Mouse (Mus musculus) CH12.LX (cell line): Measurements from ENCODE around the gene Gm10837. TPM values are rescaled to one million over a fixed set of nuclear protein-coding genes. Genes with fewer than 3 reads are reported as not detected.

Source experiments
- DNase-seq: peaks from one replicate; pipeline ENCODE4 v3.0.0-alpha.2; 2013; ENCODE audit errors: extremely low read depth
- H3K27ac ChIP-seq: 2 replicates; pipeline ENCODE4 v1.5.1; 2012; ENCODE audit warnings: low read depth, mild to moderate bottlenecking, control low read depth, moderate library complexity; ENCODE audit not compliant: insufficient read depth
- H3K27me3 ChIP-seq: replicated peaks from 2 replicates; pipeline ENCODE3; 2012; ENCODE audit warnings: inconsistent platforms
- H3K36me3 ChIP-seq, 2 experiments: replicated peaks in 1 of 2; 2 replicates each; pipeline versions ENCODE3 to v1.6.1; 2012; ENCODE audit warnings: inconsistent platforms in 1 of 2, low read length in 1 of 2, mild to moderate bottlenecking in 1 of 2, mixed read lengths in 1 of 2, moderate library complexity in 1 of 2; ENCODE audit not compliant: control insufficient read depth in 1 of 2, insufficient read depth in 1 of 2
- H3K4me1 ChIP-seq, 2 experiments: 2 replicates each; pipeline ENCODE4 v1.6.1; 2012; ENCODE audit warnings: inconsistent platforms in 1 of 2, moderate library complexity in 1 of 2; ENCODE audit not compliant: insufficient read depth in 2 of 2, control insufficient read depth in 1 of 2
- H3K4me2 ChIP-seq: 2 replicates; pipeline ENCODE4 v1.6.1; 2012; ENCODE audit warnings: low read depth, mild to moderate bottlenecking, control low read depth; ENCODE audit not compliant: poor library complexity, insufficient read depth, severe bottlenecking
- H3K4me3 ChIP-seq, 3 experiments: fragments of 150-350 bp in 1 of 3; sonication (generic) in 1 of 3; replicated peaks in 1 of 3; 2 replicates each; pipeline versions ENCODE3 to v1.5.1; 2011 to 2012; ENCODE audit warnings: low read depth in 2 of 3, low read length in 2 of 3, mild to moderate bottlenecking in 2 of 3, moderate library complexity in 2 of 3, control low read depth in 1 of 3, improper control_type of control experiment in 1 of 3, inconsistent platforms in 1 of 3, mixed read lengths in 1 of 3; ENCODE audit not compliant: poor library complexity in 1 of 3
- H3K79me2 ChIP-seq: replicated peaks from 2 replicates; pipeline ENCODE4 v1.6.1; 2012; ENCODE audit warnings: mild to moderate bottlenecking, moderate library complexity; ENCODE audit not compliant: control insufficient read depth, poor library complexity, insufficient read depth, severe bottlenecking; ENCODE audit errors: extremely low read depth
- H3K9ac ChIP-seq: 2 replicates; pipeline ENCODE4 v1.6.1; 2012; ENCODE audit warnings: low read depth, mild to moderate bottlenecking, control low read depth, moderate library complexity; ENCODE audit not compliant: insufficient read depth
- H3K9me3 ChIP-seq: replicated peaks from 2 replicates; pipeline ENCODE3; 2012; ENCODE audit warnings: low read length, inconsistent platforms, mixed read lengths
- BHLHE40 ChIP-seq: IDR thresholded peaks from 2 replicates; pipeline ENCODE4 v1.6.1; 2011; ENCODE audit warnings: mild to moderate bottlenecking, low read depth, low read length, improper control_type of control experiment
- E2F4 ChIP-seq: IDR thresholded peaks from 2 replicates; pipeline ENCODE4 v1.6.1; 2011; ENCODE audit warnings: low read depth, low read length, improper control_type of control experiment; ENCODE audit not compliant: insufficient replicate concordance
- ETS1 ChIP-seq: conservative IDR thresholded peaks from 2 replicates; pipeline ENCODE4 v1.6.1; 2012; ENCODE audit warnings: low read depth, mild to moderate bottlenecking, inconsistent platforms, low read length, improper control_type of control experiment, moderate library complexity
- JUN ChIP-seq: IDR thresholded peaks from 2 replicates; pipeline ENCODE4 v1.6.1; 2011; ENCODE audit warnings: low read depth, mild to moderate bottlenecking, low read length, improper control_type of control experiment, moderate library complexity; ENCODE audit not compliant: insufficient read depth
- JUND ChIP-seq: conservative IDR thresholded peaks from 2 replicates; pipeline ENCODE4 v1.6.1; 2011; ENCODE audit warnings: low read depth, low read length, improper control_type of control experiment
- MAX ChIP-seq: IDR thresholded peaks from 2 replicates; pipeline ENCODE4 v1.6.1; 2011; ENCODE audit warnings: low read length, improper control_type of control experiment
- MAZ ChIP-seq: IDR thresholded peaks from 2 replicates; pipeline ENCODE4 v1.6.1; 2012; ENCODE audit warnings: low read depth, mild to moderate bottlenecking, inconsistent platforms, low read length, improper control_type of control experiment, moderate library complexity
- PAX5 ChIP-seq: IDR thresholded peaks from 2 replicates; pipeline ENCODE4 v1.6.1; 2012; ENCODE audit warnings: low read length, inconsistent platforms, mixed read lengths
- POLR2A ChIP-seq: IDR thresholded peaks from 2 replicates; pipeline ENCODE4 v1.6.1; 2011; ENCODE audit warnings: low read depth, mild to moderate bottlenecking, improper control_type of control experiment, low read length
- SIN3A ChIP-seq: IDR thresholded peaks from 2 replicates; pipeline ENCODE4 v1.6.1; 2012; ENCODE audit warnings: low read length, improper control_type of control experiment, inconsistent platforms
- SMC3 ChIP-seq: IDR thresholded peaks from 2 replicates; pipeline ENCODE4 v1.6.1; 2011; ENCODE audit warnings: low read depth, low read length, improper control_type of control experiment
- TBP ChIP-seq: conservative IDR thresholded peaks from 2 replicates; pipeline ENCODE4 v1.6.1; 2011; ENCODE audit warnings: low read depth, low read length, improper control_type of control experiment
- TCF12 ChIP-seq: IDR thresholded peaks from 2 replicates; pipeline ENCODE4 v1.6.1; 2014; ENCODE audit warnings: low read depth, mild to moderate bottlenecking, inconsistent platforms, low read length, improper control_type of control experiment
- UBTF ChIP-seq: IDR thresholded peaks from 2 replicates; pipeline ENCODE4 v1.6.1; 2012; ENCODE audit warnings: low read depth, mild to moderate bottlenecking, inconsistent platforms, low read length, improper control_type of control experiment, moderate library complexity
- USF1 ChIP-seq: IDR thresholded peaks from 2 replicates; pipeline ENCODE4 v1.6.1; 2014; ENCODE audit warnings: low read depth, mild to moderate bottlenecking, inconsistent platforms, low read length, improper control_type of control experiment
- ZC3H11A ChIP-seq: IDR thresholded peaks from 2 replicates; pipeline ENCODE4 v1.6.1; 2012; ENCODE audit warnings: low read depth, mild to moderate bottlenecking, inconsistent platforms, low read length, improper control_type of control experiment
- ZMIZ1 ChIP-seq: IDR thresholded peaks from 2 replicates; pipeline ENCODE4 v1.6.1; 2012; ENCODE audit warnings: low read depth, mild to moderate bottlenecking, inconsistent platforms, low read length, improper control_type of control experiment
- dilution Hi-C: fragments of 300-500 bp; cut with MboI; formaldehyde crosslinking; loops from 2 replicates; pipeline ENCODE4 v1.14.3; 2020; ENCODE audit warnings: low sequenced_read_pairs; ENCODE audit not compliant: extremely low pct_unique_long_range_greater_than_20kb, extremely low pct_ligation_motif_present
- in situ Hi-C: fragments of 300-500 bp; cut with MboI; formaldehyde crosslinking; loops from 3 replicates; pipeline ENCODE4 v1.14.3; 2019; ENCODE audit warnings: low sequenced_read_pairs, low pct_ligation_motif_present, low pct_unique_long_range_greater_than_20kb, mixed read lengths
- polyA plus RNA-seq: library from polyadenylated mRNA; unstranded; fragments of >175 nt; gene quantifications from 2 replicates; pipeline ENCODE4 v1.2.1, GENCODE M21; 2012; ENCODE audit warnings: low read depth; ENCODE audit not compliant: insufficient read length
- total RNA-seq, 2 experiments: library from RNA; depleted of rRNA; stranded (reverse); fragments of 300-350 nt in 1 of 2; fragments of >200 nt in 1 of 2; gene quantifications; 2 replicates each; pipeline ENCODE4 v1.2.3; 2012 to 2014

The Gm10837 gene
- total and polyA plus RNA-seq, 3 experiments = not detected

GRCm38 (mm10) chr14:122509058-122509457 is 18.7 kb downstream of the Gm10837 start (continued):
- TF ChIP-seq TCF12 = no peak
- TF ChIP-seq, all 38 proteins: peak for 4

DNA sequence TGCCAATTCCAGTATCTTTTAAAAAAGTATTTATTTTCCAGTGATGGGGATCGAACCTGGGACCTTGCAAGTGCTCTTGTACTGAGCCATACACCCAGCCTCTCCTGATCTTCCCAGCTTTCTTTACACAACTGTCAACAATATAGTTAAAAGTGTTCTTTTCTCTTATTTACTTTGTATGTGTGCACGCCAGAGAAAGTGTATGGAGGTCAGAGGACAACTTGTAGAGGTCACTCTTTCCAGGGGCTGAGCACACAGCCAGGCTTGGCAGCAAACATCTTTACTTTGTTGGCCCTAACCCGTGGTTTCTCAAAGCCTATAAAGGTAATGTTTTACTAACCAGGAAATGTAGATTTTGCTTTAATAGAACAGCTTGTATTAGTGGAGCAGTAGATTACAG is 21.1 kb downstream of the Gm10837 start:
- Histone ChIP-seq H3K4me3 (no peak overlapping the region), H3K9me3 (no peaks in the 10 kb centered on the region), H3K9ac (no peak overlapping the region), H3K79me2 (no peaks in the 10 kb centered on the region), H3K36me3 (no peaks in the 10 kb centered on the region), H3K4me2 (no peak overlapping the region), H3K27ac (no peak overlapping the region), H3K27me3 (peaks cover 1% of the 10 kb centered on the region), H3K4me1 (no peaks in the 10 kb centered on the region)
- dilution Hi-C loops = no loop called here
- no peak for DNase-seq
- TF ChIP-seq USF1 (no peak), SIN3A (no peak), MAX (no peak), SMC3 (no peak), ZC3H11A (no peak), BHLHE40 (no peak), TBP (no peak), JUN (no peak), E2F4 (no peak)
- in situ Hi-C loops = loop anchor here (25.0 kb wide), 1 partner anchor 376 kb away; no protein-coding TSS in a partner anchor

DNA sequence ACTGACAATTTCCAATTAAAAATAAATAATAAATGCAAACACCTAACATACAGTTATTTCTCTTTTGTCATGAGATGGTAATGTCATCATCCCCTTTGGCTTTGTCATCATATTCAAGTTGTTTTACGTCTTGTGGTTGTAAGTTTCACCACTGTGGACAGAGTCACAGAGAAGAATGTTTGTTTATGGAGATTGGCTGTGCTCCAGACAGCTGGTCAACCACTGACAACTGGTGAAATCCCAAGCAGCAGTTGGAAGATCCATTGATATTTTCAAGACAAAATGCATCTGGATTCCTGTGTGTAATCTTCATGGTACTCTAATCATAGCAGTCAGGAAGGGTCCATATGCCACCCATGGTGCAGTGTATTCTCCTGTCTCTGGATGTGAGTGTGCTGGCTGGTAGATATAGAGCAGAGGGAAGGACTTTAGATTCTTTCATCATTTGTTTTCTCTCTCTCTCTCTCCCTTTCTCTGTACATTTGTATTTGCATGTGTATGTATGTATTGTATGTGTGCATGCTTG is 23.2 kb downstream of the Gm10837 start:
- DNase-seq = no peak
- in situ Hi-C loops = loop anchor here (25.0 kb wide), 1 partner anchor 374 kb away; no protein-coding TSS in a partner anchor
- Histone ChIP-seq H3K9me3 (no peaks in the 10 kb centered on the region), H3K36me3 (no peaks in the 10 kb centered on the region), H3K9ac (no peak overlapping the region), H3K27me3 (peaks cover 1% of the 10 kb centered on the region), H3K4me3 (no peak overlapping the region), H3K79me2 (no peaks in the 10 kb centered on the region), H3K27ac (no peak overlapping the region), H3K4me2 (no peak overlapping the region), H3K4me1 (no peaks in the 10 kb centered on the region)
- dilution Hi-C loops = no loop called here
- no peak for TF ChIP-seq ETS1
- TF ChIP-seq JUND = no peak
- TF ChIP-seq UBTF = no peak
- no peak for TF ChIP-seq POLR2A
- no peak for TF ChIP-seq PAX5
- TF ChIP-seq ZMIZ1 = no peak
- no peak for TF ChIP-seq MAZ
